Comparison of ENCODE assay signal across 21 mouse cellular contexts in the genomic region with DNA sequence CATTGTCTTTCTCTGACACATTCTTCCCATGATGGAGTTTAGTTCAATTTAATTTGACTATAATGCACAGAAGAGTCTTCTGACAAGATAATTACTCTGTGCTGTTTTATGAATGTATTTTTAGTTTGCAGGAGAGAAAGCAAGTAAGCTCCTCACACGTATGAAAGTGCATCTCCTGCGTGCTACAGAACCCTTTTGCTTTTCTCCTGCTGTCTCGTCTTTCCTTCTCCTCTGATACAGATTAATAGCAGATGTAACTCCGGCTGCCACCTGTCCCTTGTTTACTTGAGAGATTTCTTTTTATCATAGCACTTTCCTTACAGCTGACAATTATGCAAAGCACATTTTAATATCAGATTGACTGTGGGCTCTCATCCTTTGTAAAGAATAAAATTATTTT.
DNase-seq lines count a peak whose midpoint lies in the region; ATAC-seq lines count a peak whose summit lies in the region.
"Had no signal": no experiment of that assay in that cellular context is flagged by ENCODE, and none has a peak within 500 bp of the region (broad histone marks: within the 10 kb centered on the region; RNA-seq: fewer than 3 reads in every experiment).

No protein-coding gene starts in this region.

- H3K36me3 ChIP-seq in embryonic facial prominence, embryonic 14.5 days (ENCODE audit: control insufficient read depth, insufficient read depth, low read length) = no peaks in the 10 kb centered on the region
- H3K36me3 ChIP-seq: heart, embryonic 13.5 days; limb, embryonic 13.5 days; liver, embryonic 13.5 days had no signal

- no peaks in the 10 kb centered on the region for H3K27me3 ChIP-seq in embryonic facial prominence, embryonic 14.5 days (replicated peaks; ENCODE audit: control insufficient read depth, insufficient read depth, low read length)
- H3K27me3 ChIP-seq: heart, embryonic 13.5 days; limb, embryonic 13.5 days; liver, embryonic 13.5 days had no signal

- ATAC-seq in embryonic facial prominence, embryonic 14.5 days (ENCODE audit: low read depth) = 0 out of 2 replicates have a peak, but pooled peaks have one; percentile 37
- ATAC-seq in activated CD4-positive, CD25-positive, alpha-beta regulatory T cell, adult 4 months = no peak
- ATAC-seq: CD4-positive, CD25-positive, alpha-beta regulatory T cell, adult 4 months; hindbrain, embryonic 16.5 days; intestine, embryonic 16.5 days had no signal

- DNase-seq in cerebellum, adult 9-10 months = peak; percentile 15
- no peak for DNase-seq in cerebellum, postnatal 10 days
- peak; percentile 43 for DNase-seq in layer of hippocampus, adult 11-12 months (ENCODE audit: low spot score)
- no peak for DNase-seq in layer of hippocampus, postnatal 25 days (ENCODE audit: extremely low spot score in 1 of 2, low spot score in 1 of 2)
- DNase-seq in embryonic facial prominence, embryonic 14.5 days (ENCODE audit: low spot score) = no peak
- DNase-seq in layer of hippocampus, adult 9-10 months (ENCODE audit: low spot score) = peak; percentile 32
- DNase-seq in testis, postnatal 14 days (ENCODE audit: low spot score) = no peak
- DNase-seq: adrenal gland, postnatal 25 days; cerebellum, adult 9-11 months; gastrocnemius, postnatal 10 days; heart, adult 11 months; liver, embryonic 13.5 days; lung, embryonic 14.5 days; lung, postnatal 36 days; thymus, postnatal 4 days had no signal

- H3K4me2 ChIP-seq in embryonic facial prominence, embryonic 14.5 days (ENCODE audit: low read depth, low read length) = no peak overlapping the region
- H3K4me2 ChIP-seq: heart, embryonic 13.5 days; limb, embryonic 13.5 days; liver, embryonic 13.5 days; lung, embryonic 14.5 days had no signal

- H3K9ac ChIP-seq in embryonic facial prominence, embryonic 14.5 days (ENCODE audit: low read depth, low read length) = no peak overlapping the region
- H3K9ac ChIP-seq: heart, embryonic 13.5 days; limb, embryonic 13.5 days; liver, embryonic 13.5 days; lung, embryonic 14.5 days had no signal

- no peaks in the 10 kb centered on the region for H3K9me3 ChIP-seq in embryonic facial prominence, embryonic 14.5 days (ENCODE audit: control insufficient read depth, low read length)
- H3K9me3 ChIP-seq: heart, embryonic 13.5 days; limb, embryonic 13.5 days; liver, embryonic 13.5 days had no signal

- no peaks in the 10 kb centered on the region for H3K4me1 ChIP-seq in embryonic facial prominence, embryonic 14.5 days (ENCODE audit: control insufficient read depth, insufficient read depth, low read length)
- H3K4me1 ChIP-seq: heart, embryonic 13.5 days; limb, embryonic 13.5 days; liver, embryonic 13.5 days had no signal

- H3K4me3 ChIP-seq in embryonic facial prominence, embryonic 14.5 days (ENCODE audit: low read depth, low read length) = no peak overlapping the region
- H3K4me3 ChIP-seq: heart, embryonic 13.5 days; limb, embryonic 13.5 days; liver, embryonic 13.5 days had no signal

- no peak overlapping the region for H3K27ac ChIP-seq in embryonic facial prominence, embryonic 14.5 days (replicated peaks; ENCODE audit: low read depth, low read length)
- H3K27ac ChIP-seq: heart, embryonic 13.5 days; limb, embryonic 13.5 days; liver, embryonic 13.5 days had no signal

- 14% methylated on average over 4 of the region's 4 CpGs for WGBS in embryonic facial prominence, embryonic 14.5 days

Comparison
In these comparisons a context has a peak if more than half of its experiments do, and no peak if none do; other contexts are left out.
1. DNase-seq: peak in cerebellum, adult 9-10 months (single experiment), layer of hippocampus, adult 11-12 months (single experiment) and layer of hippocampus, adult 9-10 months (single experiment); none in cerebellum, postnatal 10 days (0 of 2), layer of hippocampus, postnatal 25 days (0 of 2), embryonic facial prominence, embryonic 14.5 days (single experiment) and testis, postnatal 14 days (single experiment).